Mouse (Mus musculus) spleen, embryonic (tissue): ENCODE results near the gene Rpa2.
"Not testable (repeated sequence)": the region's sequence is repeated elsewhere in the genome, so short reads cannot be mapped to it uniquely, and the experiment has no call there.

Source experiments
- CTCF ChIA-PET: fragments of 350-600 bp; sonication (Branson Sonifier 250); formaldehyde crosslinking; loops from one replicate; lab custom pipeline; 2022; lab: Charles Lee

Rpa2 gene

GRCm38 (mm10) chr4:132767914-132768876 lies at the start of gene Rpa2:
TSS of gene Rpa2 (plus strand) at chr4:132768332.
- CTCF ChIA-PET: interaction anchor here (0.8 kb wide), 1 partner anchor 49 kb away, joined by 3 read pairs; no protein-coding TSS in a partner anchor

- CTCF ChIA-PET: no interaction called here
Observed at GRCm38 (mm10) chr4:132728233-132728632, 39.9 kb upstream of the Rpa2 start.

- CTCF ChIA-PET: no interaction called here
Observed at GRCm38 (mm10) chr4:132731616-132732015, 36.5 kb upstream of the Rpa2 start.

- CTCF ChIA-PET: no interaction called here
Observed at GRCm38 (mm10) chr4:132732148-132732684, 35.9 kb upstream of the Rpa2 start, which contains the start of gene Xkr8. TSS of gene Xkr8 (minus strand) at chr4:132732546.

GRCm38 (mm10) chr4:132733071-132733770 lies 34.9 kb upstream of the Rpa2 start:
- CTCF ChIA-PET: no interaction called here

GRCm38 (mm10) chr4:132734766-132735165 lies 33.4 kb upstream of the Rpa2 start:
- CTCF ChIA-PET: no interaction called here

GRCm38 (mm10) chr4:132735389-132735788 lies 32.7 kb upstream of the Rpa2 start:
- CTCF ChIA-PET: no interaction called here

- CTCF ChIA-PET: interaction anchor here (0.6 to 1.3 kb wide), 2 partner anchors 26 to 87 kb away, joined by 3 to 6 read pairs; no protein-coding TSS in a partner anchor
Observed at GRCm38 (mm10) chr4:132735894-132736293, 32.2 kb upstream of the Rpa2 start.

GRCm38 (mm10) chr4:132737154-132737553 lies 31.0 kb upstream of the Rpa2 start:
- CTCF ChIA-PET: not testable (repeated sequence)

GRCm38 (mm10) chr4:132741491-132741890 lies 26.6 kb upstream of the Rpa2 start:
- CTCF ChIA-PET: interaction anchor here (0.7 kb wide), 1 partner anchor 82 kb away, joined by 4 read pairs; no protein-coding TSS in a partner anchor

GRCm38 (mm10) chr4:132743992-132744911 lies 23.9 kb upstream of the Rpa2 start:
- CTCF ChIA-PET: no interaction called here

- CTCF ChIA-PET: interaction anchor here (0.5 kb wide), 1 partner anchor 11 kb away, joined by 3 read pairs; no protein-coding TSS in a partner anchor
Observed at GRCm38 (mm10) chr4:132746911-132747517, 21.1 kb upstream of the Rpa2 start.

GRCm38 (mm10) chr4:132747664-132748259 lies 20.4 kb upstream of the Rpa2 start:
- CTCF ChIA-PET: interaction anchor here (0.5 kb wide), 2 partner anchors 11 to 128 kb away, joined by 3 read pairs; no protein-coding TSS in a partner anchor

- CTCF ChIA-PET: no interaction called here
Observed at GRCm38 (mm10) chr4:132748778-132749177, 19.4 kb upstream of the Rpa2 start.

GRCm38 (mm10) chr4:132749258-132749982 lies 18.7 kb upstream of the Rpa2 start:
- CTCF ChIA-PET: no interaction called here

- CTCF ChIA-PET: no interaction called here
Observed at GRCm38 (mm10) chr4:132752992-132753391, 15.1 kb upstream of the Rpa2 start.

- CTCF ChIA-PET: no interaction called here
Observed at GRCm38 (mm10) chr4:132756974-132757373, 11.2 kb upstream of the Rpa2 start, which contains the start of gene Smpdl3b. TSS of gene Smpdl3b (minus strand) at chr4:132757252.

GRCm38 (mm10) chr4:132757633-132758351 lies 10.3 kb upstream of the Rpa2 start:
- CTCF ChIA-PET: no interaction called here
